Mouse (Mus musculus) forelimb bud, embryonic 11.5 days (tissue): Measurements from ENCODE around the gene Srrm2.
A peak's percentile ranks its signal among the peaks of the same experiment; 100 is the strongest.
"Not testable (repeated sequence)": the region's sequence is repeated elsewhere in the genome, so short reads cannot be mapped to it uniquely, and the experiment has no call there.

Experiments
- DNase-seq: peaks from one replicate; pipeline ENCODE4 v3.0.0-alpha.2; 2012; ENCODE audit warnings: low read depth, low spot score

Gene Srrm2

GRCm38 (mm10) chr17:23762976-23763375, 27.4 kb upstream of the Srrm2 start:
- DNase-seq, result no peak

GRCm38 (mm10) chr17:23770493-23770892, 19.8 kb upstream of the Srrm2 start:
- no peak for DNase-seq

- DNase-seq, result no peak
Measured at GRCm38 (mm10) chr17:23770896-23771283, 19.4 kb upstream of the Srrm2 start.

- peak; percentile 99 for DNase-seq
Measured at GRCm38 (mm10) chr17:23771284-23772218, 18.8 kb upstream of the Srrm2 start, which contains the start of gene Flywch1. Gene Flywch1, minus strand, starts transcription at chr17:23771602.

- DNase-seq, result not testable (repeated sequence)
Measured at GRCm38 (mm10) chr17:23772219-23772556, 18.1 kb upstream of the Srrm2 start.

GRCm38 (mm10) chr17:23773676-23774075, 16.7 kb upstream of the Srrm2 start:
- no peak for DNase-seq

GRCm38 (mm10) chr17:23774090-23774489, 16.2 kb upstream of the Srrm2 start:
- peak; percentile 76 for DNase-seq

GRCm38 (mm10) chr17:23776216-23776615, 14.1 kb upstream of the Srrm2 start:
- DNase-seq, result no peak

- no peak for DNase-seq
Measured at GRCm38 (mm10) chr17:23777141-23777540, 13.2 kb upstream of the Srrm2 start.

GRCm38 (mm10) chr17:23778447-23778846, 11.9 kb upstream of the Srrm2 start:
- no peak for DNase-seq

- DNase-seq, result no peak
Measured at GRCm38 (mm10) chr17:23783352-23783751, 7.0 kb upstream of the Srrm2 start.

GRCm38 (mm10) chr17:23785561-23786471, 4.5 kb upstream of the Srrm2 start, which contains the start of gene Flywch2:
Gene Flywch2, minus strand, starts transcription at chr17:23786081.
- peak; percentile 87 for DNase-seq

GRCm38 (mm10) chr17:23786510-23786931, 3.8 kb upstream of the Srrm2 start:
- DNase-seq, result peak; percentile 48

- DNase-seq, result no peak
Measured at GRCm38 (mm10) chr17:23788973-23789372, 1.4 kb upstream of the Srrm2 start.

GRCm38 (mm10) chr17:23789749-23790268, 523 bp upstream of the Srrm2 start:
- no peak for DNase-seq

GRCm38 (mm10) chr17:23791079-23791357, 686 bp downstream of the Srrm2 start:
- no peak for DNase-seq

GRCm38 (mm10) chr17:23795323-23795722, 5.0 kb downstream of the Srrm2 start:
- no peak for DNase-seq

- peak; percentile 52 for DNase-seq
Measured at GRCm38 (mm10) chr17:23797316-23797715, 7.0 kb downstream of the Srrm2 start.

- DNase-seq, result no peak
Measured at GRCm38 (mm10) chr17:23801627-23802026, 11.3 kb downstream of the Srrm2 start.

GRCm38 (mm10) chr17:23802746-23803365, 12.5 kb downstream of the Srrm2 start:
- DNase-seq, result peak; percentile 99

- DNase-seq, result peak; percentile 85
Measured at GRCm38 (mm10) chr17:23803366-23804041, 13.2 kb downstream of the Srrm2 start.
